Mouse (Mus musculus) urinary bladder, postnatal 4 days (tissue): ENCODE results near the gene Znhit2.

Experiments
- DNase-seq, 2 experiments: peaks; one replicate each; pipeline ENCODE4 v3.0.0; 2021 to 2022; ENCODE audit warnings: low spot score in 2 of 2

Gene Znhit2

GRCm38 (mm10) chr19:6071261-6071660, 10.3 kb downstream of the Znhit2 start:
- no peak for DNase-seq

- no peak for DNase-seq
Observed at GRCm38 (mm10) chr19:6073889-6074288, 12.9 kb downstream of the Znhit2 start.

- DNase-seq = peak; percentile 79 to 80
Observed at GRCm38 (mm10) chr19:6076564-6077393, 15.8 kb downstream of the Znhit2 start, which contains the start of gene Vps51. Gene Vps51, minus strand, starts transcription at chr19:6077231.

GRCm38 (mm10) chr19:6079983-6080480, 19.0 kb downstream of the Znhit2 start, which contains the start of gene Tmem262:
Gene Tmem262, plus strand, starts transcription at chr19:6080033.
- DNase-seq = no peak

- DNase-seq = no peak
Observed at GRCm38 (mm10) chr19:6082156-6082555, 21.2 kb downstream of the Znhit2 start, which contains the start of gene Gm28374. Gene Gm28374, minus strand, starts transcription at chr19:6082256.

GRCm38 (mm10) chr19:6084478-6085248, 23.7 kb downstream of the Znhit2 start, which contains the start of the genes Zfpl1 and Cdca5:
Gene Zfpl1, minus strand, starts transcription at chr19:6084956.
Gene Cdca5, plus strand, starts transcription at chr19:6084983.
- DNase-seq = peak; percentile 93 to 95

GRCm38 (mm10) chr19:6085417-6085879, 24.5 kb downstream of the Znhit2 start:
- DNase-seq = no peak

- DNase-seq = no peak
Observed at GRCm38 (mm10) chr19:6088841-6089240, 27.8 kb downstream of the Znhit2 start.

- DNase-seq = no peak
Observed at GRCm38 (mm10) chr19:6094119-6094518, 33.1 kb downstream of the Znhit2 start, which contains the start of gene AC131692.1. Gene AC131692.1, plus strand, starts transcription at chr19:6094419.

GRCm38 (mm10) chr19:6097847-6098246, 36.9 kb downstream of the Znhit2 start:
- DNase-seq = no peak

- DNase-seq = no peak
Observed at GRCm38 (mm10) chr19:6101186-6101585, 40.2 kb downstream of the Znhit2 start.

- no peak for DNase-seq
Observed at GRCm38 (mm10) chr19:6102169-6102853, 41.3 kb downstream of the Znhit2 start.

- no peak for DNase-seq
Observed at GRCm38 (mm10) chr19:6104476-6104875, 43.5 kb downstream of the Znhit2 start.

GRCm38 (mm10) chr19:6105586-6105985, 44.6 kb downstream of the Znhit2 start, which contains the start of gene Naaladl1:
Gene Naaladl1, plus strand, starts transcription at chr19:6105782.
- DNase-seq = no peak
